Mouse (Mus musculus) C2C12 (cell line): ENCODE measurements around the gene Dok1.
A peak's percentile ranks its signal among the peaks of the same experiment; 100 is the strongest.

Experiments
- CEBPB ChIP-seq: IDR thresholded peaks from one replicate; pipeline ENCODE4 v1.6.1; 2011; ENCODE audit warnings: low read depth, mild to moderate bottlenecking, control low read depth, moderate library complexity
- CTCF ChIP-seq: IDR thresholded peaks from one replicate; pipeline ENCODE4 v1.5.1; 2011; ENCODE audit not compliant: control insufficient read depth, insufficient read depth, insufficient read length
- MAX ChIP-seq: IDR thresholded peaks from one replicate; pipeline ENCODE4 v1.6.1; 2011; ENCODE audit warnings: mild to moderate bottlenecking, control low read depth
- MYOD1 ChIP-seq: IDR thresholded peaks from one replicate; pipeline ENCODE4 v1.6.1; 2011; ENCODE audit warnings: low read depth; ENCODE audit not compliant: control insufficient read depth, insufficient read length
- MYOG ChIP-seq: IDR thresholded peaks from one replicate; pipeline ENCODE4 v1.6.1; 2011; ENCODE audit not compliant: control insufficient read depth, insufficient read length; ENCODE audit errors: extremely low read depth
- USF1 ChIP-seq: IDR thresholded peaks from one replicate; pipeline ENCODE4 v1.6.1; 2011; ENCODE audit warnings: low read depth, mild to moderate bottlenecking, control low read depth, moderate library complexity

DNA sequence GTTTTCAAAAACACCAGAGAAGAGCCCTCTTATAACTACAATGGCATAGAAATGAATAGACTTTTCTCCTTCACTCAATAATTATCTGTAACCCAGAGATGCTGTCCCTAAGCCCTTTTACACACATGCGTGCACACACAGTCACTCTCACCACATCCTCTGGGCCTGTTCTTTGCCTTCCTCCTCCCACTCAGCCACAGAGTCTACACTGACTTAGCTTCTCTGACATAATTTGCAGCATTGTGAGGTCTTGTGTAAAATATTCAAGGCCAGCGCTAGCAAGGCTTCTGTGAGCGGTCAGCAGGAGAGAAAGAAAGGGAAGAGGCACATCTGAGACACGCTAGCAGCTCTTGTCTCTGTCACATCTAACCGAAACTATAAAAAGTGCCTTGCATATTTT, 19.8 kb downstream of the Dok1 start:
- TF ChIP-seq CTCF = no peak
- peak; percentile 45 for TF ChIP-seq MAX
- no peak for TF ChIP-seq USF1
- no peak for TF ChIP-seq MYOD1
- no peak for TF ChIP-seq MYOG
- TF ChIP-seq CEBPB = no peak
